Mouse (Mus musculus): ENCODE measurements at regions not wholly inside any gene's neighbourhood (a gene's known extent, or its start where the extent isn't known, plus 50 kb on each side); places are given as distances from the start of the nearest gene placed in this dataset.

- DNase-seq (ENCODE audit: low read depth, low spot score): no peak
These were observed 255.3 kb upstream of the Kcnab2 start for GRCm38 (mm10) chr4:152733017-152733416.

DNA sequence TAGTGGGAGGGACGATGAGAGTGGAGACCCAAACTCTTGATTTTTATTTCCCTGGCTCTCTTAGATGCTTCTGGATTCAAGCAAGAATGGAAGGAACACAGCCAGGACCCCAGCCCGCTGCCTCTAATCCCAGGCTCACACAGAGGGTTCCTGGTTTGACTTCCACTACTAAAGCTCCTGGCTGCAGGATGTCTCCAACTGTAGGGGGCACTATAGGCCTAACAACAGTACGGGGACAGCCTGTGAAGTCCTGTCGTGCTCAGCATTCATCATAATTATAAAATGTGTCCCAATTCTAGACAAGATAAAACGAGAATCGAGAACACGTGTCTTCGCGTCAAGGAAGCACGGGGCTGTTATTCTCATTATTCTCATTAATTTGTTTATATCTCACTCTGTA lies 254.3 kb upstream of the Kcnab2 start:
- DNase-seq (ENCODE audit: low read depth, low spot score): no peak

DNA sequence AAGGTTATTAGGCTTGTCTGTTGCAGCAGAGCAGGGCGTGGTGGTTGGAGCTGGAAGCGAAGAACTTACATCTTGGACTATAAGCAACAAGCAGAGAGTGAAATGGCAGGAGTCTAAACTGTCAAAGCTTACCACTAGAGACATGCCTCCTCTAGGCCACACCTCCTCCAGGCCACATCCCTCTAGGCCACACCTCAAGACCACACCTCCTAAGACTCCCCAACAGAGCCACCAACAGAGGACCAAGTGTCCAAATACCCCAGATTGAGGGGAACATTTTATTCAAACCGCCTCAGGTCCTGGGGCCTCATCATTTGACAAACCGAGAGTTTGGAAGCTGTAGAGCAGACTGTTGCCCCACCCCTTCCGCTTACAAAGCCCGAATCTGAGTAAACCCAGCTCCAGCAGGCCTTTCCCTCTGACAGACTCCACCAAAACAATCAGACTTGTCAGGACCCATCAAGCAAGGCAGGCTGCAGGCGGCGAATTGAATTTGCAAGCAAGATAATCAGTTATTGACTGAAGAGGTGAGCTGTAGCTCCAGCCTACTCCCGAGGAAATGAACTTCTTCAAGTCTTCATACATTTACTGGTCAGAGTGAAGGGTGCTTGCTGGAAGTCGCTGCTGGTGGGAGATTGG lies 253.5 kb upstream of the Kcnab2 start:
- DNase-seq (ENCODE audit: low read depth, low spot score): no peak

DNA sequence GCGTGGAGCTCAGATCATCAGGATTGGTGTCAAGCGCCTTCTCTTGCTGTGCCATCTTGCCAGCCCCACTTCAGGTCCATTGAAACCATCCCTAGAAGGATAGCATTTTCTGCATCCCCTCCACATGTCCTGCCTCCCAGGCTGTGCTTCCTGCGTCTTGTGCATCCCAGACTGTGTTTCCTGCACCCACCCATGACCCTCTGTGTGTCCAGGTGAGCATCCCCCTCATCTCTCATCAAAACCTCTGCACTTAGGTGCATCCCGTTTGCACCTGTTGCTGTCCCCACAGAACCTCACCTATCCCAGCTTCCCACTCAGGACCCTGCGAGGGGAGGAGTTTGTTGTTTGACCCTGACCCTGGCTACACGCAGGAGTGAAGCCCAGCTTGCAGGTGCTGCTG lies 251.8 kb upstream of the Kcnab2 start:
- DNase-seq (ENCODE audit: low read depth, low spot score): no peak

DNA sequence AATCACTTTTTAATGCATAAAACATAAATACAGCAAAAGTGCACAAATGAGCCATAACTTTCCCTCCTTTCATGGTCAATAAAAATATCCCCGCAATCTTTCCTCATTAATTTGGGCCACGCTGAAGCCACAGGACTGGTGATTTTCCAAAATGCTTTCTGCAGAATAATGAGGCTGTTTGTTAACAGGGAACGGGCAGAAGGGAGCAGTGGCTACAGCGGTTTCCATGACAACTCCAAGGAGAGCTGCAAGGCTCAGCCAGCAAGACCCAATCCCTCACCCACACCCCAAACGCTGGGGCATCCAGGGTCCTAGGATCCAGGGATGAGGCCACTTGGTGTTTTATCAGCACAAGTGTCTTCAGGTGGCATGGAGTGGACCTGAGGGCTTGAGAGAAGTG lies 248.2 kb upstream of the Kcnab2 start:
- DNase-seq (ENCODE audit: low read depth, low spot score): peak; percentile 21

DNA sequence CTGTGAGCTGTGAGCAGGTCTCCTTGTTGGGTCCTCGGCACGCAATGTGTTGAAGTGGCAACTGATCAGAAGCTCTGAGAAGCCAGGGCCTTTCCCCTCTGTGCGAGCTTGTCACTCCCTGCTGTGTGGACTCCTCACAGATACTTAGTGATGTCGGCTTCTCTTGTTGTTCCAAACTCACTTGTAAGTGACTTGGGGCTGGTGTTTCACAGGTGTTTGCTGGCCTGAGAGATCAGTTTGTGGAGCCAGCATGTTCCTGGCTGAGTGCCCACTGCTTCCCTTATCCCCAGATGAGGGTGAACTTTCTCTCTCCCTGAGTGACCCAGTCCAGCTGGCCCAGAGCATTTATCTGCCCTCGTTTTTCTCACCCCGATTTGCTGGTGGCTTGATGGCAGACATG lies 247.8 kb upstream of the Kcnab2 start:
- no peak for DNase-seq (ENCODE audit: low read depth, low spot score)

DNA sequence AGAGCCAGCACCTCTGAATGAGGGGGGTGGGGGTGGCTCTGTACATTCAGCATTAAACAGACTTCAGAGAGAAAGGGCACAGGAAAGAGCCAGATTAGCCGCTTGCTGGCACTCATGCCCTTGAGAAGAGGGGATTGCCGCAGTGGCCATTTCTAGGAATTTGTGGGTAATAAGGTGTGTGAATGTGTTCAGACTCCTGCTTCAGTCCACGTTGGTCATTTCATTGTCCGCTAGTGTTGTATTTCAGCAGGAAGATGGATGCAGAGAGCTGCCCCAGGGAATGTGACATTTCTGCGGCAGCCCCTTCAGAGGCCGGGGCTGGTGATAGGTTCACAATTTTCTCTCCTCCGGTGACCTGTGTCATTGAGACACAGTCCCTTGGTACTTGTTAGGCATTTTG lies 247.1 kb upstream of the Kcnab2 start:
- no peak for DNase-seq (ENCODE audit: low read depth, low spot score)

- no peak for DNase-seq (ENCODE audit: low read depth, low spot score)
These were observed 246.4 kb upstream of the Kcnab2 start for GRCm38 (mm10) chr4:152724026-152724425.

GRCm38 (mm10) chr4:152720528-152720927 lies 242.9 kb upstream of the Kcnab2 start:
- DNase-seq (ENCODE audit: low read depth, low spot score): no peak

DNA sequence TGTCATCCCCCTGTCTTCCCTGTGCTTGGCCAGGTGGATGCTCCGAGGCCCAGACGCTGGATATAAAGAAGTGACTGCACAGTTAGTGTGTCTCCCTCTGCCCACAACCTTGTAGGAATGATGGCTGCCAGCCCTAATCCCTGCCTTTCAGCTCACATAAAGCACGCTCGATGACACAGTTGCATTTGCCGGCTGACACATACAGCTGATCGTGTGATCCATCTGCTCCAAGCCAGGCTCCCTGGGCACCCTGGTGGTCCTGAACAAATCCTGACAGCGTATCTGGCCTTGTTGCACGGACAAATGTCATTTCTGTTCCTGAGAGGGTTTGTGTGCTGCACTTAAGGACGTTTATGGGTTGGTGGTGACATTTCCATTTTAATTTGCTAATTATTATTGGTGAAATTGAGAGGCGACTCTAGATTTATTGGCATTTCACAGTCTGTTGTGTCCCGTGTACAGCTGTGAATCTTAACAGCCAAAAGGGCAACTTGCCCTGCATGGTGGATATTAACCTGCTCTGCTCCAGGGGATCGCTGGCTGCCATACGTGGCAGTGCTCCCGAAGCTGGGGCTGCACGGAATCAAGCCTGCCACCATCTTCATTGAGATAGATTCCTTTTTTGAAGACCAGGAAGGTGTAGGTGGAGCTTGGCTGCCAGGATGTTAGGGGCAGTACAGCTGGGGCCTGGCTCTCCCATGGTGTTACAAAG lies 241.9 kb upstream of the Kcnab2 start:
- DNase-seq (ENCODE audit: low read depth, low spot score): no peak

DNA sequence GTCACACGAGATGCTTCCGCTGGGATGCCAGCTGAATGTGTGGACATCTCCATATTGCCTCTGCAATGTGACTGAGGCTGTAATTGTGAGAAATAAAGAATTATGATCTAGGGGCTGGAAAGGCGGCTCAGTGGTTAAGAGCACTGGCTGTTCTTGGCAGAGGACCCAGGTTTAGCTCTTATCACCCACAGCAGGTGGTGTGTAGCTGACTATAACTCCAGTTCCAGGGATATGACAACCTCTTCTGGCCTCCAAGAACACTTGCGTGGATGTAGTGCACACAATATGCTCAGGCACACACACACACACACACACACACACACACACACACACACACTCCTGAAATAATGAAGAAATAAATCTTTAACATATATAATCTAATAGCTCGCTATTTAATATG lies 232.7 kb upstream of the Kcnab2 start:
- no peak for DNase-seq (ENCODE audit: low read depth, low spot score)

- DNase-seq (ENCODE audit: low read depth, low spot score): no peak
These were observed 222.5 kb upstream of the Kcnab2 start for GRCm38 (mm10) chr4:152700217-152700616.

DNA sequence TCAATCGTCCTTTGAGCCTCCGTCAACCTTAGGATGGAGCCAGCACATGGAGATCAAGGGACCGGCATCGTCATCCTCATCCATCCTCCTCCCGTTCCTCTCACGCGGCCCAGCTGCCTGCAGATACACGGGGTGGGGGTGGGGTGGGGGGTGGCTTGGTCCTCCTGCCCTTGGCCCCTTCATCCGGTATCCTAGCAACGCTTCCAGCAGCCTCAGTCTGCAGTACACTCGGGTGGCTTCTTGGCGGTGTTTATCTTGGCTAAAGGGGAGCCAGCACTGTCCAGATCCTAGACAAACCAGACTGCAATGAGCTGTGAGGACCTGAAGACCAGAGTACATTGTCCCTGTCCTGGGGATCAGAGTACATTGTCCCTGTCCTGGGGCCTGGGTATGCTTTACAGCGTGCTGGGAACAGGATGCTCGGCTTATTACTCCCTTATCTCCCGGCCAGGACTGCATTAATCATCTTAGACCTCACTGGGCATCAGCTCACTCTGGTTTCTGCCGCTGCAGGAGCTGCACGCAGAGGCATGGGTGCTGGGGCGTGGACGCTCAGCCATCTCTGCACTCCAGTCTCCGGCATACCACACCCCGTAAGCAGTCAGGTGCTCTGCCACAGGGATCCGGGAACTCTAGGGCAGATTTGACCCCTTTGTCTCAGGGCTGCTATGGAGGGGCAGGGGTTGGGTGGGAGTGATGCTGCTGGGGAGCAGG lies 219.7 kb upstream of the Kcnab2 start:
- peak; percentile 43 for DNase-seq (ENCODE audit: low read depth, low spot score)

DNA sequence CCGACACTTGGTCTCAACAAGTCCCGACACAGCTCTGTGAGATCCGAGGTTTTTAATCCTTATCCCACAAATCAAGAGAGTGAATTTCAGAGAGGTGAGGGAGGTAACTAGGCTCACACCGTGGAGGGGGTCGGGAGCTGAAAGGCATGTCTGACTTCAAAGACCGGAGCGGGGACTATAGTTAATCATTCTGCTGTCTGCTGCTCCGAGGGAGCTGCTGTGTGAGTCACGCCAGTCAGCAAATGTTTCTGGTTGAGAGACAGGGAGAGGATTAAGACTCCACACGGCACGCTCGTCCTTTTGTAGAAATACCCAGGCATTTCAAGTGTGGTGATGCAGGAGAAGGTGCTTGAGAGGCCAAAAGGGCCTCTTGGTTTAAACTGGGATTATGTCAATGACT lies 214.1 kb upstream of the Kcnab2 start:
- DNase-seq (ENCODE audit: low read depth, low spot score): peak; percentile 45

DNA sequence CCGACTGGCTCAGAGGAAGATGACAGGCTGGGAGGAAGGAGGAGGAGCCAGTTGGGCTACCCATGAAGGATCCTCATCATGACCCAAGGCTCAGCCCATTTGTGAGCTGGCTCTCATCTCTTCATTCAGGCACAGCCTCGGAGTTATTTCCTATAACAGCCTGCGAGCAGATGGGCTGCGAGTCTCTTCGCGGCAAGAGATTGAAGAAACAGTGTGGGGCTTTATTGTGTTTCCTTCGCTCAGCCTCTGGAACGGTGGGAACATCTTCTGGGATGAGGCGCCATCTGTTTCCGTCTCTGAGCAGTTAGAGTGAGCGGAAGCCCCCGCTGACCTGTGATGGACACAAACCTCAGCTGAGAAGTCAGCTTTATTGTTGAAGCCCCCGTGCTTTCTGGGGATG lies 213.6 kb upstream of the Kcnab2 start:
- DNase-seq (ENCODE audit: low read depth, low spot score): no peak

GRCm38 (mm10) chr4:152690766-152691165 lies 213.1 kb upstream of the Kcnab2 start:
- no peak for DNase-seq (ENCODE audit: low read depth, low spot score)

- DNase-seq (ENCODE audit: low read depth, low spot score): no peak
These were observed 212.2 kb upstream of the Kcnab2 start for GRCm38 (mm10) chr4:152689831-152690230.

DNA sequence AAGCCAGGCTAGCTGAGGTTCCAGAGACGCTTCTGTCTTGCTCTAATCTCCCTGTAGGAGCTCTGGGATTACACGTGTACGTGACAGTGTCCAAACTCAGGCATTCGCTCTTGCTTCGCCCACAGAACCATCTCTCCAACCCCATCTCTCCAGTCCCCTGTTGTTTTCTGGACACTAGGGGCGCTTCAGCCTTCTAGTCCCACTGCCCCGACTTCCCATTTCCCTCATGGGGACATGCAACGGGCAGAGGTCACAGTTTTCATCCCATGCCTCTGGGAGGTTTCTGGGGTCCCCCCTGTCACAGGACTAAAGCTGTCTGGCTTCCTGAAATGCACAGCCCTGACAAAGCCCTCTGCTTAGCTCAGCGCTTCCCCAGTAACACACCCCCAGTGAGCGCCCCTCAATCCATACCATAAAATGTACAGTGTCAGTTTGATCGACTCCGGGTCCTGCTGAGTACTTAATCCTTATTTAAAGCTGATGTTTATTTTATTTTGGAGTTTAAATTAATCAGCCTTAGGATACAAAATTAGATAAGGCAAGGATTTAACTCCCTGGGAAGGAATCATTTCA lies 208.9 kb upstream of the Kcnab2 start:
- no peak for DNase-seq (ENCODE audit: low read depth, low spot score)

- DNase-seq (ENCODE audit: low read depth, low spot score): peak; percentile 78
These were observed 196.5 kb upstream of the Kcnab2 start for GRCm38 (mm10) chr4:152674140-152674539.

GRCm38 (mm10) chr4:152663482-152663881 lies 185.8 kb upstream of the Kcnab2 start:
- no peak for DNase-seq (ENCODE audit: low read depth, low spot score)

- no peak for DNase-seq (ENCODE audit: low read depth, low spot score)
These were observed 185.4 kb upstream of the Kcnab2 start for GRCm38 (mm10) chr4:152663069-152663468.

- no peak for DNase-seq (ENCODE audit: low read depth, low spot score)
These were observed 184.8 kb upstream of the Kcnab2 start for GRCm38 (mm10) chr4:152662439-152662838.

- DNase-seq (ENCODE audit: low read depth, low spot score): no peak
These were observed 172.5 kb upstream of the Kcnab2 start for GRCm38 (mm10) chr4:152650198-152650597.

Data from mesoderm, embryonic 11.5 days (tissue).